Mouse (Mus musculus): ENCODE measurements at regions not wholly inside any gene's neighbourhood (a gene's known extent, or its start where the extent isn't known, plus 50 kb on each side); places are given as distances from the start of the nearest gene placed in this dataset.
A peak's percentile ranks its signal among the peaks of the same experiment; 100 is the strongest.

DNA sequence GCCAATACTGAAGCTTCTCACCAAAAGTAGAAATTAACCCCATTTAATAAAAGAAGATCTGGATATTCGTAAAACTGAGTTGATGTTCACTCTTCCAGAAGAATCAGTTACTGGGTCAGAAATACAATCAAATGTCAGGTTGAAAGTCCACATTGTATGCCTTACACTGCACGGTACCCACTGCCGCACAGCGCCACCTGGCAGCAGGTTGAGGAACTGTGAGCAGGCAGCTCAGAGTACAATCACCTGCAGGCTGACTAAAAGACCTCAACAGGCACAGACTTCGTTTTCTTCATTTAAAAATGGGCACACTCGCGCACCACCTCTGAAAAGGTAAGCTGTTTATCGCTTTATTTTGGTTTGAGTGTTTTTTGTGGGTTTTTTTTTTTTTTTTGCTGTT is 341.8 kb upstream of the Mms22l start:
- DNase-seq = peak; percentile 55 to 67

DNA sequence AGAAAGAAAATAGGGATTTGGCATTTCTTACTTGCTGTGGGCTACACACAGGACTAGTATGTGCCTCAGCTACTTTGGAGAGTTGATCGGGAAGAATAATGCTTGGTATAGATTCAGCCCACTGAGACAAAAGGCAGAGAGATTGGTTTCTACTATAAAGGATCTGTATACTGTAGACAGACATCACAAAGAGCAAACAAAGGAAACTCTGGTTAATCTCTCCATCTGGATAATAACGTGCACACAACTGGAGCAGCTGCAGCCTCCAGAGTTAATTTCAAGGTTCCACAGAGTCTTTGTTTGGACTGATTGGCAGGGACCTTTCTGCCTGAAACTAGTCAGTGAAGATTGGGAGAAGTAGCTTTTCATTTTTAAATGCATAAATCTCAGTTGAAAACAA is 322.5 kb upstream of the Mms22l start:
- no peak for DNase-seq
- intact Hi-C loops (cut with DNase I) = no loop called here

More for the DNA sequence above, 341.8 kb upstream of the Mms22l start:
- intact Hi-C loops (cut with DNase I) = loop anchor here (5.0 kb wide), 1 partner anchor 1677 kb away; no protein-coding TSS in a partner anchor

GRCm38 (mm10) chr4:24213262-24214036 is 282.8 kb upstream of the Mms22l start:
- intact Hi-C loops (cut with DNase I) = no loop called here
- DNase-seq = no peak

DNA sequence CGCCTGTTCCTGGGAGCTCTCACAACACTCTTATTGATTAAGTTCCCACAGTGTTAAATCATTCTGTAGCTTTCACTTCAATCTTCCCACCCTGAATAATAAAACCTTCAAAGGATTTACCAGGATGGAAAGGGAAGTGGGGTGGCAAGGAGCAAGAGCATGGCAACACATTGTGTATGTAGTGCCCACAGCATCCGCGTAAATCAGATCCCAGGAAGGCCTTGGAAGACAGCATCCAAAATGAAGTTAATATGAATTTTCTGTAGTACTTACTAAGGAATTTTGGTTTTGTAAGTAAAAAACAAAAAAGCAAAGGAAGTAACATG is 282.3 kb upstream of the Mms22l start:
- intact Hi-C loops (cut with DNase I) = no loop called here
- no peak for DNase-seq

DNA sequence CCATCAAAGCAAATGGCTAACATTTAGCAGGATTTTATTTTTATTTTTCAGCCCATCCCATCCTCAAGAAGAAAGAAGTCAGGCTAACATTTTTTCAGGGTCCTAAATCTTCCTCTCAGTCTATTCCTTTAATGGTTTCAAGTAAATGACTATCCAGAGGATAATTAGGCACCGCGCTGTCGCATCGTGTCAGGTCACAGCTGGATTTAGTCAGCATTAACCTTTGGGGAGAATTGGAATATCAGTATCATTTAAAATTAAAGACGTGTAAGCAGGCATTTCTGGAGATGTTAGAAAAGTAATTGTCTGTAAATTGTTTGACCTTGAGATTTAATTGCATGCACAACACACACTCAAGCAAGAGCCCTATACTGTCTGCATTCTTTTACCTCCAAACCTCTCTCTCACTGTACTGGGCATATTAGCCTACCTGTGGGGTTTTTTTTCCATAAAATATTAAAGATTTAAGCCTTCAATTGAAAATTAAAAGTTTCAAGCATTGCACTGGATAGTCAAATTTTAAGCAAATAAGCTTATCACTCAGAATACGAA is 277.8 kb upstream of the Mms22l start:
- DNase-seq = no peak
- intact Hi-C loops (cut with DNase I) = no loop called here

DNA sequence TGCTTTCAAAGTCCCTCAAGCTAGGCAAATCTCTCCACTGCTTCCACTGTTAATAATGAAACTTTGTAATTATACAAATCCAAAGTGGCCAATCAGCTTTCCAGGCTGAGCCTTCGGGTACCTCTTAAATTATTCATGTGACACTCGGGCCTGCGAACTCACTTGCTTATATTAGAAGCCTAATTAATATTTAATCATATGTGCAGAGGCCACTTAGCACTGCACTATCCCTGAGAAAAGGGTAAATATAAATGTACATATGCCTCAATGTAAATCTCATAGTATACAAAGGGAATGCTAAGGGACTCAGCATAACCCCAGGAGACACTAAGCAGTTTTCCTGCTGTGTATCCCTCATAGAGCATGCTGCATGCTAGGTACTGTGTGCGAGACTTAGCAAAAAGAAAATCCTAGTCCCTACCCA is 277.2 kb upstream of the Mms22l start:
- intact Hi-C loops (cut with DNase I) = no loop called here
- DNase-seq = no peak

GRCm38 (mm10) chr4:24219583-24219982 is 276.7 kb upstream of the Mms22l start:
- no peak for DNase-seq
- intact Hi-C loops (cut with DNase I) = no loop called here

GRCm38 (mm10) chr4:24245124-24245523 is 251.1 kb upstream of the Mms22l start:
- intact Hi-C loops (cut with DNase I) = no loop called here
- DNase-seq = no peak

DNA sequence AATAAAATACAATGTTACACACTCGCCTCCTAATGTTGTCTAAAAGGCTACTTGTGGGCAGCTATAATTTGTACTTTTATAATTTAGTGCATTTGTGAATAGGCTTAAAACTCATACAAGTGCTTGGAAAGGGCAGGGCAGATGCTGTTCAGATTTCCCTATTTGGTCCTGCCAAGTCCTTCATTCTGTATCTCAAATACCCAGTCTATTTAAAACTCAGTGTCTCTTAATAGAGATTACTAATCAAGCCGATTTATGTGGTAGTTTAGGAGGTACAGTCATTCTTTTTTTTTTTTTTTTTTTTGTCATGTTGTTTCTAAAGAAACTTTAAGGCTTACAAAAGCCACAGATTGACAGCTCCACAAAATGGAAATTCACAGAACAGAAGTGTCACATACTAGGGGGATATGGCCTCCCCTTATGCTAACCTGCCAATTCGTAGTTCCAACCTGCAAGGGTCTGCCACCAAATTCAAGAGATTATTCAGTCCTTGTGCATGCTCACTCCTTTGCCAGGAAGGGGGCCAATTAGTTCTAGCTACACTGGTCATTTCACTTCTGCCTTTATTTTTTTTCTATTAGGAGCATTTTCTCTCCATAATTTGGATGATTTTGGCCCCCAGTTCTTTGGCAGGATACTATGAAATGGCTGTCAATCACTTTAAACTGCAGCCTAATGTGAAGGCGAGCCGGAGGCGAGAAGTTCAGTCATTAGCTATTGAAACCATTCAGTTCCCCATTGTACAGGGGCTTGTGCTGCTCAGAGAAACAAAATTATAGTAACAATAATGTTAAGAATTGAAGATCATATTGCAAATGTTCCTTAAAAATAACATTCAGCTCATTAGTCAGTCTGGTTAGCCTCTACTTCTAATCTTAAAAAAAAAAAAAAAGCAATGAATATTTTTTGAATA is 247.9 kb upstream of the Mms22l start:
- no peak for DNase-seq
- intact Hi-C loops (cut with DNase I) = no loop called here

- intact Hi-C loops (cut with DNase I) = no loop called here
- DNase-seq = peak in 1 of 2 experiments; percentile 2
These were observed 246.8 kb upstream of the Mms22l start for GRCm38 (mm10) chr4:24249243-24249970.

DNA sequence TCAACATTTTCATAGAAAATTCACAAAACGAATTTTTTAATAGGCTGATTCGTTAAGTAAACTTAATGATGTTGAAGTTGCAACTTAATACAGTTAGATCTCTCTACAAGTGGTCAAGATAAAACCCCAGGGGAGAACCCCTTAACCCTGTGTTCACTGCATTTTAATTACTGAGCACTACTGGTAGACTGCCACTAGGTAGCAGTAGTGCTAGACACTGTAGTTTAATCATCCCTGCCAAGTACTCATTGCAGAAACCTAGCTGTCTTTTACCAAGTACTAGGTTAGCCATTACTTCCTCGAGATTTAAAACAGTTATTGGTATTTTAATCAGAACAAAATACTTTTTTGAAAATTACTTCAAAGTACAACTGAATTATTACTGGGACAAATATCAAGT is 218.1 kb upstream of the Mms22l start:
- no peak for DNase-seq
- intact Hi-C loops (cut with DNase I) = no loop called here

Measured in heart, postnatal 14 days (tissue).